Mouse (Mus musculus) CH12.LX (cell line): ENCODE measurements around the gene Slc7a7. TPM values are rescaled to one million over a fixed set of nuclear protein-coding genes. Genes with fewer than 3 reads are reported as not detected.

Source experiments
- DNase-seq: peaks from one replicate; pipeline ENCODE4 v3.0.0-alpha.2; 2013; ENCODE audit errors: extremely low read depth
- H3K27ac ChIP-seq: 2 replicates; pipeline ENCODE4 v1.5.1; 2012; ENCODE audit warnings: low read depth, mild to moderate bottlenecking, control low read depth, moderate library complexity; ENCODE audit not compliant: insufficient read depth
- H3K27me3 ChIP-seq: replicated peaks from 2 replicates; pipeline ENCODE3; 2012; ENCODE audit warnings: inconsistent platforms
- H3K36me3 ChIP-seq, 2 experiments: replicated peaks in 1 of 2; 2 replicates each; pipeline versions ENCODE3 to v1.6.1; 2012; ENCODE audit warnings: inconsistent platforms in 1 of 2, low read length in 1 of 2, mild to moderate bottlenecking in 1 of 2, mixed read lengths in 1 of 2, moderate library complexity in 1 of 2; ENCODE audit not compliant: control insufficient read depth in 1 of 2, insufficient read depth in 1 of 2
- H3K4me1 ChIP-seq, 2 experiments: 2 replicates each; pipeline ENCODE4 v1.6.1; 2012; ENCODE audit warnings: inconsistent platforms in 1 of 2, moderate library complexity in 1 of 2; ENCODE audit not compliant: insufficient read depth in 2 of 2, control insufficient read depth in 1 of 2
- H3K4me2 ChIP-seq: 2 replicates; pipeline ENCODE4 v1.6.1; 2012; ENCODE audit warnings: low read depth, mild to moderate bottlenecking, control low read depth; ENCODE audit not compliant: poor library complexity, insufficient read depth, severe bottlenecking
- H3K4me3 ChIP-seq, 3 experiments: fragments of 150-350 bp in 1 of 3; sonication (generic) in 1 of 3; replicated peaks in 1 of 3; 2 replicates each; pipeline versions ENCODE3 to v1.5.1; 2011 to 2012; ENCODE audit warnings: low read depth in 2 of 3, low read length in 2 of 3, mild to moderate bottlenecking in 2 of 3, moderate library complexity in 2 of 3, control low read depth in 1 of 3, improper control_type of control experiment in 1 of 3, inconsistent platforms in 1 of 3, mixed read lengths in 1 of 3; ENCODE audit not compliant: poor library complexity in 1 of 3
- H3K79me2 ChIP-seq: replicated peaks from 2 replicates; pipeline ENCODE4 v1.6.1; 2012; ENCODE audit warnings: mild to moderate bottlenecking, moderate library complexity; ENCODE audit not compliant: control insufficient read depth, poor library complexity, insufficient read depth, severe bottlenecking; ENCODE audit errors: extremely low read depth
- H3K9ac ChIP-seq: 2 replicates; pipeline ENCODE4 v1.6.1; 2012; ENCODE audit warnings: low read depth, mild to moderate bottlenecking, control low read depth, moderate library complexity; ENCODE audit not compliant: insufficient read depth
- H3K9me3 ChIP-seq: replicated peaks from 2 replicates; pipeline ENCODE3; 2012; ENCODE audit warnings: low read length, inconsistent platforms, mixed read lengths
- CTCF ChIP-seq, 2 experiments: IDR thresholded peaks in 1 of 2; conservative IDR thresholded peaks in 1 of 2; 2 replicates each; pipeline ENCODE4 v1.5.1; 2011 to 2012; ENCODE audit warnings: low read depth in 2 of 2, low read length in 2 of 2, improper control_type of control experiment in 1 of 2, inconsistent platforms in 1 of 2, mild to moderate bottlenecking in 1 of 2, moderate library complexity in 1 of 2
- E2F4 ChIP-seq: IDR thresholded peaks from 2 replicates; pipeline ENCODE4 v1.6.1; 2011; ENCODE audit warnings: low read depth, low read length, improper control_type of control experiment; ENCODE audit not compliant: insufficient replicate concordance
- ELF1 ChIP-seq: IDR thresholded peaks from 2 replicates; pipeline ENCODE4 v1.6.1; 2014; ENCODE audit warnings: low read depth, mild to moderate bottlenecking, inconsistent platforms, low read length, improper control_type of control experiment
- EP300 ChIP-seq: IDR thresholded peaks from 2 replicates; pipeline ENCODE4 v1.6.1; 2011; ENCODE audit warnings: low read length, improper control_type of control experiment
- GABPA ChIP-seq: IDR thresholded peaks from 2 replicates; pipeline ENCODE4 v1.6.1; 2012; ENCODE audit warnings: low read depth, low read length, improper control_type of control experiment, inconsistent platforms; ENCODE audit not compliant: insufficient replicate concordance
- MAFK ChIP-seq: IDR thresholded peaks from 2 replicates; pipeline ENCODE4 v1.6.1; 2011; ENCODE audit warnings: low read length, improper control_type of control experiment; ENCODE audit not compliant: insufficient replicate concordance
- MEF2A ChIP-seq: IDR thresholded peaks from 2 replicates; pipeline ENCODE4 v1.6.1; 2014; ENCODE audit warnings: low read depth, mild to moderate bottlenecking, inconsistent platforms, low read length, improper control_type of control experiment, borderline replicate concordance
- MXI1 ChIP-seq: IDR thresholded peaks from 2 replicates; pipeline ENCODE4 v1.6.1; 2011; ENCODE audit warnings: mild to moderate bottlenecking, low read depth, low read length, improper control_type of control experiment
- MYC ChIP-seq: IDR thresholded peaks from 2 replicates; pipeline ENCODE4 v1.6.1; 2011; ENCODE audit warnings: low read depth, mild to moderate bottlenecking, improper control_type of control experiment, low read length
- NELFE ChIP-seq: IDR thresholded peaks from 2 replicates; pipeline ENCODE4 v1.6.1; 2011; ENCODE audit warnings: low read depth, low read length, improper control_type of control experiment
- NRF1 ChIP-seq: IDR thresholded peaks from 2 replicates; pipeline ENCODE4 v1.6.1; 2014; ENCODE audit warnings: low read depth, mild to moderate bottlenecking, inconsistent platforms, low read length, improper control_type of control experiment, moderate library complexity
- PAX5 ChIP-seq: IDR thresholded peaks from 2 replicates; pipeline ENCODE4 v1.6.1; 2012; ENCODE audit warnings: low read length, inconsistent platforms, mixed read lengths
- POLR2A ChIP-seq: IDR thresholded peaks from 2 replicates; pipeline ENCODE4 v1.6.1; 2011; ENCODE audit warnings: low read depth, mild to moderate bottlenecking, improper control_type of control experiment, low read length
- POLR2AphosphoS2 ChIP-seq: IDR thresholded peaks from 2 replicates; pipeline ENCODE4 v1.6.1; 2011; ENCODE audit warnings: low read depth, low read length, improper control_type of control experiment
- RAD21 ChIP-seq: IDR thresholded peaks from 2 replicates; pipeline ENCODE4 v1.6.1; 2011; ENCODE audit warnings: low read depth, mild to moderate bottlenecking, low read length, improper control_type of control experiment, moderate library complexity
- SIN3A ChIP-seq: IDR thresholded peaks from 2 replicates; pipeline ENCODE4 v1.6.1; 2012; ENCODE audit warnings: low read length, improper control_type of control experiment, inconsistent platforms
- SMC3 ChIP-seq: IDR thresholded peaks from 2 replicates; pipeline ENCODE4 v1.6.1; 2011; ENCODE audit warnings: low read depth, low read length, improper control_type of control experiment
- TBP ChIP-seq: conservative IDR thresholded peaks from 2 replicates; pipeline ENCODE4 v1.6.1; 2011; ENCODE audit warnings: low read depth, low read length, improper control_type of control experiment
- UBTF ChIP-seq: IDR thresholded peaks from 2 replicates; pipeline ENCODE4 v1.6.1; 2012; ENCODE audit warnings: low read depth, mild to moderate bottlenecking, inconsistent platforms, low read length, improper control_type of control experiment, moderate library complexity
- USF1 ChIP-seq: IDR thresholded peaks from 2 replicates; pipeline ENCODE4 v1.6.1; 2014; ENCODE audit warnings: low read depth, mild to moderate bottlenecking, inconsistent platforms, low read length, improper control_type of control experiment
- USF2 ChIP-seq: conservative IDR thresholded peaks from 2 replicates; pipeline ENCODE4 v1.6.1; 2011; ENCODE audit warnings: low read depth, low read length, improper control_type of control experiment
- ZC3H11A ChIP-seq: IDR thresholded peaks from 2 replicates; pipeline ENCODE4 v1.6.1; 2012; ENCODE audit warnings: low read depth, mild to moderate bottlenecking, inconsistent platforms, low read length, improper control_type of control experiment
- ZKSCAN1 ChIP-seq: IDR thresholded peaks from 2 replicates; pipeline ENCODE4 v1.6.1; 2012; ENCODE audit warnings: low read depth, inconsistent platforms, low read length, improper control_type of control experiment, borderline replicate concordance
- dilution Hi-C: fragments of 300-500 bp; cut with MboI; formaldehyde crosslinking; loops from 2 replicates; pipeline ENCODE4 v1.14.3; 2020; ENCODE audit warnings: low sequenced_read_pairs; ENCODE audit not compliant: extremely low pct_unique_long_range_greater_than_20kb, extremely low pct_ligation_motif_present
- in situ Hi-C: fragments of 300-500 bp; cut with MboI; formaldehyde crosslinking; loops from 3 replicates; pipeline ENCODE4 v1.14.3; 2019; ENCODE audit warnings: low sequenced_read_pairs, low pct_ligation_motif_present, low pct_unique_long_range_greater_than_20kb, mixed read lengths
- polyA plus RNA-seq: library from polyadenylated mRNA; unstranded; fragments of >175 nt; gene quantifications from 2 replicates; pipeline ENCODE4 v1.2.1, GENCODE M21; 2012; ENCODE audit warnings: low read depth; ENCODE audit not compliant: insufficient read length
- total RNA-seq, 2 experiments: library from RNA; depleted of rRNA; stranded (reverse); fragments of 300-350 nt in 1 of 2; fragments of >200 nt in 1 of 2; gene quantifications; 2 replicates each; pipeline ENCODE4 v1.2.3; 2012 to 2014

Slc7a7 gene
- total and polyA plus RNA-seq, 3 experiments, result 27.8 to 50.4 (median 45.4) TPM

GRCm38 (mm10) chr14:54324486-54324885 is 93.1 kb downstream of the Slc7a7 start:
- Histone ChIP-seq H3K9ac (no peak overlapping the region), H3K4me2 (no peak overlapping the region), H3K79me2 (no peaks in the 10 kb centered on the region), H3K4me3 (no peak overlapping the region), H3K27me3 (no peaks in the 10 kb centered on the region), H3K9me3 (no peaks in the 10 kb centered on the region), H3K27ac (no peak overlapping the region), H3K36me3 (no peaks in the 10 kb centered on the region), H3K4me1 (no peaks in the 10 kb centered on the region; a peak in 2 of 4 replicates)
- no peak for DNase-seq
- dilution Hi-C loops (no loop called here), in situ Hi-C loops (loop anchor here (10.0 kb wide), 1 partner anchor 60 kb away; no protein-coding TSS in a partner anchor)
- TF ChIP-seq USF1 (no peak), MXI1 (no peak), MYC (no peak), UBTF (no peak), PAX5 (no peak), SIN3A (no peak), ZKSCAN1 (no peak), TBP (no peak), POLR2A (no peak), NELFE (no peak), GABPA (no peak), RAD21 (no peak), ELF1 (no peak), MAFK (no peak), SMC3 (no peak), NRF1 (no peak), CTCF (conservative IDR thresholded peaks at IDR 0.05 in 1 of 2, IDR thresholded peaks at IDR 0.05 in 1 of 2; ENCODE audit: low read depth in 2 of 2, low read length in 2 of 2) (no peak), E2F4 (no peak), ZC3H11A (no peak)

DNA sequence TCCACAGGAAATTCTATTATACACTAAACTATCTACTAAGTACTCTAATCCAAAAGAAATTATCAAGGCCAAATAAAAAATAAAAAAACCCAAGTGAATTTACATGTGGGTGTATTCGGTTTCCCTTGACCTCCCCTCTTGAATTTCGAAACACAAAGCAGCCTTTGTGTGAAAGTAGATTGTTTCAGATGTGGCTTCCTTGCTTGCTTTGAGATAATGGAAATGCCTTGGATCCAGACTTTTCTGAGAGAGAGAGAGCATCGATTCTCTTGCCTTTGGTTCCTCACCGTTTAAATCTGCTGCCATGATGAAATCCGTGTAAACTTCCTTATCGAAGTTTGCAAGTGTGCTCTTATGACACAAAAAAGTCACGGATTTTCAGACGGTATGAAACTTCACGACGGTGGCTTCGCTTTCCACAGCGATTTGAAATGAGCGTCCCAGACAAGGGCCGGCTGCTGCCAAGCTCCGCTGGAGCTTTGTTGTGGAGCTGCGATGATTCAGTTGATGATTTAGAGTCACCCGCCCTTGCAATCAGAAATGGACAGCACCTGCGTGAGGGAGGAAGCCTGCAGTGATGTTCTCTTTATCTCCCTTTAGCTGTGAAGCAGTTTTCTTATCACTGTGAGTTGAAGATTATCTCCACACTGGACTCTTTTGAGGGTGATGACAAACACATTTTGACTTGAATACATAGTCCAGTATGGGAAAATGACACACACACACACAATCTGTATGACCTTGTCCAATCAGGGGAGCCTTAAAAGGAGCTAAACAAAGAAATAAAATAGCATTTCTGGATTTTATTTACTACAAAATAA is 95.8 kb downstream of the Slc7a7 start:
- H3K27me3 ChIP-seq, result no peaks in the 10 kb centered on the region
- H3K4me1 ChIP-seq, result no peaks in the 10 kb centered on the region; a peak in 1 of 4 replicates
- no peaks in the 10 kb centered on the region for H3K9me3 ChIP-seq
- H3K27ac ChIP-seq, result no peak overlapping the region
- in situ Hi-C loops (loop anchor here (10.0 kb wide), 1 partner anchor 57 kb away; no protein-coding TSS in a partner anchor), dilution Hi-C loops (no loop called here)
- H3K36me3 ChIP-seq, result no peaks in the 10 kb centered on the region
- DNase-seq, result no peak
- H3K4me3 ChIP-seq, result no peak overlapping the region
- no peak overlapping the region for H3K4me2 ChIP-seq
- no peaks in the 10 kb centered on the region for H3K79me2 ChIP-seq
- no peak for TF ChIP-seq MEF2A
- TF ChIP-seq USF2, result no peak
- no peak for TF ChIP-seq UBTF
- TF ChIP-seq NELFE, result no peak
- no peak for TF ChIP-seq SMC3
- TF ChIP-seq POLR2AphosphoS2, result no peak
- no peak for TF ChIP-seq EP300
- TF ChIP-seq ZKSCAN1, result no peak
- no peak for TF ChIP-seq ELF1
- TF ChIP-seq ZC3H11A, result no peak
- no peak for TF ChIP-seq MAFK
- TF ChIP-seq, all 38 proteins: peak for 0
- H3K9ac ChIP-seq, result no peak overlapping the region
